Mouse (Mus musculus): ENCODE data around the gene Hexim1. TPM values are rescaled to one million over a fixed set of nuclear protein-coding genes. Genes with fewer than 3 reads are reported as not detected.

Gene Hexim1
- total RNA-seq, 4 experiments from 2014 or later, result 15.1 to 25.6 (median 18.7) TPM

DNA sequence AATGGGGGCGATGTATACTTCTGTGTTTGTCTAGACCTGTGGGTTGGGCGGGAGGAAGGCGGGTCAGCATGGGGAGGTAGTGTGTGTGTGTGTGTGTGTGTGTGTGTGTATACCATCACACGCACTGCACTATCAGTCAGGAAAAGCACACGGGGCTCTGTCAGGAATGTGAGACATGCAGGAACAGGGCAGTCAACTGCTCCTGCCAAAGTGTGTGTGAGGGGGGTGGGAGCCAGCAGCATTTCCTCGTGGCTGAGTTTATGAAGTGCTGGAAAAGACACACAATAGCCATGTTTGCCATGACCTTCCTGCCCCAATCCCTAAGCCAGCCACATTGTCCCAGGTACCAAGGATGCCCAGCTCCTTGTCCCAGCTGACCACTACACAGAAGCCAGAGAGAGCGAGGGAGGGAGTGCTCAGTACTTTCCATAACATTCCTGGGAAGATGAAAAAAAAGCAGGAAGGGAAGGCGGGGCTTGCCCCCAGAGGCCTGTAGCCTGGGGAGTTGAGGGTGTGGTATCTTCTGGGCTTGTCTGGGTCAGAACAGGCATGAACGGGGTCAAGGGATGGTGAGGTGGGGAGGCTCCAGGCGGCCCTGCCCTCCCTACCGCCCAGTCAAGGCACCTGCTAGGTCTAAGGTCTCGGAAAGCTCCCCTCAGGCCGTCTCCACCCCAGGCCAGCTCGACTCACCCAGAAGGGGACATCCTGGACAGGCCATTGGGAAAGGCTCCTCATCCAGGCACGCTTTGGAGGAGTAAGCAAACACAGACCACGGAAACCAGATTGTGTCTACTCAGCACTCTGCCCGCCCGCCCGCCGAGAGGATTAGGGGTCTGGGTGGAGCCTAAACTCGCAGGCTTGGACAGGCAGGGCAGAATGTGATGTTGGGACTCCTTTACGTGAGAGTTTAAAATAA lies 18.8 kb upstream of the Hexim1 start:
- peak in 1 of 2 experiments; percentile 10 for DNase-seq (ENCODE audit: low spot score in 2 of 2)

- DNase-seq (ENCODE audit: low spot score in 2 of 2), result no peak
Observed at GRCm38 (mm10) chr11:103098531-103099190, 17.4 kb upstream of the Hexim1 start.

GRCm38 (mm10) chr11:103099352-103099940 lies 16.6 kb upstream of the Hexim1 start:
- DNase-seq (ENCODE audit: low spot score in 2 of 2), result no peak

GRCm38 (mm10) chr11:103100361-103100760 lies 15.7 kb upstream of the Hexim1 start:
- DNase-seq (ENCODE audit: low spot score in 2 of 2), result no peak

DNA sequence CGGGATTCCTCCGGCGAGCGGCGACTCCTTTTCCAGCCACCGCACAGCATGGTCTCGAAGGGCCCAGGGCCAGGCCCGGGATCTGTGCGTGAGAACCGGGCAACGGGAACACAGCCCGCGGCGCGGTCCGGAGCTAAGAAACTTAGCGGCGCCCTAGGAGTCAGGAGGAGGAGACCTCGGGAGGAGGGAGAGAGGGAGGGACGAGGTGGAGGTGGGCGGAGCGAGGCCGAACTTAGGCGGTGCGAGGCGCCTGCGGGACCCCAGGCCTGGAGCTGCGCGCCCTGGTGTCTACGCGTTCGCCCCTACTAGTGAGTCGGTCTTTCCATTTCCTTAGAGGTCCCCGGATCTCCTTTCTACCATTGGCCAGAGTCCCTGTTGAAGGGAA lies 14.6 kb upstream of the Hexim1 start, which contains the start of the genes Plcd3 and Acbd4:
Gene Plcd3, minus strand, starts transcription at position 178 of the 385 bp plus-strand sequence.
Gene Acbd4, plus strand, starts transcription at position 202 of the 385 bp plus-strand sequence.
- peak; percentile 79 to 83 for DNase-seq (ENCODE audit: low spot score in 2 of 2)

- peak; percentile 69 to 70 for DNase-seq (ENCODE audit: low spot score in 2 of 2)
Observed at GRCm38 (mm10) chr11:103101866-103102501, 14.0 kb upstream of the Hexim1 start.

DNA sequence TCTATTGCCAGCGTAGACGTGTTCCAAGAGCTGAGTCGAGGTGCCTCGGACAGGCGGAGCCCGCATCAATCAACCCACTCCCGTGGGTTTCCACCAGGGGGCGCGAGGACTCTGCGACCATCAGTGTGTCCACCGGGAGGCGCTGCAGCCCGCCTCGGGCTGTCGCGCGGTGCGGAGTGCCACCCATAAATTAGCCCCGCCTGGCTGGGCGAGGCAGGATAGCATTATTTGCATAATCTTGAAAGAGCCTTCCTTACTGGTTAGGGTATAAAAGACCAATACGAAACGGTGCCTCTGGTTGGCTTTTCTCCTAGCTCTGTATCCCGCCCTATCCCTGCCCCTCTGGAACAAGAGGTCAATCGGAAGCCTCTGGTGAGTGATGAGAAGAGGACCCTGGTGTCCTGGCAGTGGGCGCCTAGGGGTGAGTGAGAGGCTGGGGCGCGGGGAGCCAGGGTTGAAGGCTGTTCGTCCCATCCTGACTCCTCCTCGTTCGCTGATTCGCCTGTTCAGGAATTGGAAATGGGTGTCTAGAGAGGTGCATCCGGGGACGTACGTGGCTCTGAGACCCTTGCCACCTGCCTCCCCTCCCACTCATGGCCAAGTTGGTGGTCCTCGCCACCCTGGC lies 13.2 kb upstream of the Hexim1 start:
- DNase-seq (ENCODE audit: low spot score in 2 of 2), result peak; percentile 96 to 97

- DNase-seq (ENCODE audit: low spot score in 2 of 2), result no peak
Observed at GRCm38 (mm10) chr11:103103621-103104020, 12.4 kb upstream of the Hexim1 start.

DNA sequence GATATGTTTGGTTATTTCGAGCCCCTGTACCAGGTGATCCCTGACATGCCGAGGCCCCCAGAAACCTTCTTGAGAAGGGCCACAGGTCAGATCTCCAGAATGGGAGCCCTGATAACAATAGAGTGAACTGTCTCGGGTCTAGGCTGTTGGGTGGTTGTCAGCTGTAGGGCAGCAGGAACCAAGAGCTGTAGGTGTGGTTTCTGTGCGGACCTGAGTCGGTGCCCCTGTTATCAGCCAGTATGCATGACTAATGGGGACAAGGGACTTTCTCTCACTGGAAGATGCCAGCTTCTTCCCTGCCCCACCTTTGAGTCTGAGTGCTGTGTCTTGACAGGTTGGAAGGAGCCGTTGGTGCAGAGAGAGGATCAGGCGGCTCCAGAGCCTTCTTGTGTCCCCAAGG lies 11.6 kb upstream of the Hexim1 start:
- no peak for DNase-seq (ENCODE audit: low spot score in 2 of 2)

- no peak for DNase-seq (ENCODE audit: low spot score in 2 of 2)
Observed at GRCm38 (mm10) chr11:103105180-103105725, 10.8 kb upstream of the Hexim1 start.

DNA sequence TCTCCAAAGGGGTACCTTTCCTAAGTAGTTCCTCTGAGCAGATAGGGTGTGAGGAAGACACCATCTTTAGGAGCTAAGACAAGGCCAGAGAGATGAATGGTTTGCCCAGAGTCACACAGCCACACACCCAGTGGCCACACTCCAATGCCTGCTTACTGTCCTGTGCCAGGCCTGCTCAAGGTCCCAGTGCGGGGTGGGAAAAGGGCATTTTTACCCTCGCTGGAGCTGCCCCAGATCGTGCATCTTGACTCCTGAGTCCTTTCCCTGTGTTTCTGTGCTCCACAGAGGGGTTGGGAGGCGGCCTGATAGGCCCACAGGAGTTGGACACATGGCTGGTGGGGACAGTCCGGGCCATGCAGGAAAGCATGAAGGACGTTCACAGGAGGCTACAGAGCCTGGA lies 10.2 kb upstream of the Hexim1 start:
- no peak for DNase-seq (ENCODE audit: low spot score in 2 of 2)

- DNase-seq (ENCODE audit: low spot score in 2 of 2), result no peak
Observed at GRCm38 (mm10) chr11:103106386-103106785, 9.6 kb upstream of the Hexim1 start.

DNA sequence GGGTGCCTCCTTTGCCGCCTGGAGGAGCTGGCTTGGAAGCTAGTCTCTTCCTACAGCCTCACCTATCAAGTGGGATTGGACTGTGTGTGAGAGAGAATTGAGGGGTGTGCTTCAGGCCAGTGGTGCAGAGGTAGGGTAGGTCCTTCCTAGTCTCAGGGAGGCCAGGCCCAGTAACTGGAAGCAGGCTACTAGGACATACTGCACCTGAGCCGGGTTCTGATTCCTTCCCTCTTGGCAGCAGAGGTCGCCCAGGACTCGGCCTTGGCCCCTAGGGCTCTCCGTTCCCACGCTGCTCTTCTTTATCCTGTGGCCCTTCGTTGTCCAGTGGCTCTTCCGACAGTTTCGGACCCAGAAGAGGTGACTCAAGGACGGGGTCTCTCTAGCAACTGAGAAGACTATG lies 4.7 kb upstream of the Hexim1 start:
- DNase-seq (ENCODE audit: low spot score in 2 of 2), result no peak

DNA sequence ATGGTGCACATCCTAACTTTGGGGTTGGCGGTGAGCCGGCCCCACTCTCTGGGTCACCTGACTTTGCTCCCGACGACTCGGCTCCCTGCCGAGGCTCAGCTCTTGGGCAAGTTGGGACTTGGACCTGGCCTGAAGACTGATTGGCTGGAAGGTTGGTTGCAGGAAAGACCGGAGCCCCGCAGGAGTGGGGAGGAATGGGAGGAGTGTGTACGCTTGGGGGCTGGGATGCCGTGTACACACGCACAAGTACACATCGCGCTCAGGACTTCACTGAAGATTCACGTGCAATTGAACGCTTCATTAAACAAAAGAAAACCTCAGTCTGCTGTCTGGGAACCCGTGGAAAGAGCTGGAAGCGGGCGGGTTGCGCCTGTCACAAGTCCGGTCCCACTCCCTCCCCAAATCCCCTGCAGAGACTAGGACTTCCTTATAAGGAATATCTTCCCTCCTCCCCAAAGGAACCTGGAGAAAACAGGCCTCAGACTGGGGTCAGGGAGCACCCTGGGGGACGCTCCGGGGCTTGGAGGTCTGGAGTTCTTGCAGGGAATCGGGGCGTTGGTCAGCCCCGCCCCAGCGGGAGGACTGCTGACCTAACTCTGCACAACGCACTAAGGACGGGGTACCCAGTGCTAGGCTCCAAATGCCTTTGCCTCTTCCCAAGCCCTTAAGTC lies 4.0 kb upstream of the Hexim1 start:
- peak; percentile 72 to 86 for DNase-seq (ENCODE audit: low spot score in 2 of 2)

- no peak for DNase-seq (ENCODE audit: low spot score in 2 of 2)
Observed at GRCm38 (mm10) chr11:103112552-103112912, 3.5 kb upstream of the Hexim1 start.

DNA sequence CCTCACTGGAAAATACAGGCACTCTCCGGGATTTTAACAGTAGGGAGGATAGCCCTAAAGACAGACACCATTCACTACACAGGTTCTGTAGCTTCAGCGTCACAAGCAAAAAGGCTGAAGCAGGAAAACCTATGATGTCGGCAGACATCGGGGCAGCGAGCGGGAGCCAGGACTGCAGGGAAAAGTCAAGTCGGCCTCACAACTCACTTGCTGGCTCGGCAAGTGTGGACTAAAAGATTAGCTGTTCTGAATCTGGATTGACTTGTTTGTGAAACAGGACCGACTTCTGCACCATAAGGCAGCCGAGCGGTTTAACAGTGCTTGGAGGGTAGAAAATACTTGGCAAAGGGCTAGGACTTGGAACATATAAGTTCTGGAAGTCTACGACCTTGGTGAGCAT lies 3.0 kb upstream of the Hexim1 start:
- no peak for DNase-seq (ENCODE audit: low spot score in 2 of 2)

DNA sequence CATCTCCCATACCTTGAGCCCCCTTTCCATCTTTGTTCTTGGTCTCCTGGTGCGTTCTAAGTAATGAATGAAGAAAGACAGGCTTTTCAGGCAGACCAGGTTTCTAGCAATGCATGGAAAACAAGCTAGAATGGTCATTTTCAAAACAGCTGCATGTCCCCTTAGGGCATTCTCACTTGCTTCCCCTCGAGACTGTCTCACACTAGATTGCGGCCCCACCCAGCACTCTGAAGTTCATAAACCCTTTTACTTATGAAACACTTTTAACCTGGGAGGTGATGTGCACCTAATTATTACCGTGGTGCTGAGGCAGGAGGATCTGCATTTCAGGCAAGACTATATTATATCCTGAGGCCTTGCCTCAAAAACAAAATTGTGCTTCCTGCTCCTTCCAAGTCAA lies 2.3 kb upstream of the Hexim1 start:
- no peak for DNase-seq (ENCODE audit: low spot score in 2 of 2)

DNA sequence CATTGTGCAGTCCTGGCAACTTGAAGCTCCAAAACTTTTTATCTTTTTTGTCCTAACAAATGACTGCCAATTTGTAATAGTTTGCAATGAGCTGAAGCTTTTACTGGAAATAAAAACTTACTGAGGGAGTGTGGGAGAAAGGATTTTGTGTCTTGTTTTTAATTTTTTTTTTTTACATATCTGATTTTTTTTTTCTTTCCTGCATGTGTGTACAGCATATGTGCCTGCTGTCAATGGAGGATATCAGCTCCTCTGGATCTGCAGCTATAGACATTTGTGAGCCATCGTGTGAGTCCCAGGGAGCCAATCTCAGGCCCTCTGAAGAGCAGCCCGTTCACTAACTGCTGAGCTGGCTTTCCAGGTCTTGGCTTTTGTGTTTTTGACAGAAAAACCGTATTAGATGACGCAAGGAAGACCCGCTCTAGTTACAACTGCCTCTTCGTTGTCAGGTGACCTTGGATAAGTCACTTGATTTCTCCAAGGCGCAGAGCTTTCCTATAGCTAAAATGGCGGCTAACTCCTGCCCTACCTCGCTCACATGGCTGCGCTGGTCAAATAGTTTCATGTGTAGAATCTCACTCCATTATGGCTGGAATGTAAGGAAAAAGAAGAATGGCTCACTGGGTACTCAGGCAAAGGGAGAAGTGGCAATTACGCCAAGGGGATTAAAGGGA lies 1.6 kb upstream of the Hexim1 start:
- no peak for DNase-seq (ENCODE audit: low spot score in 2 of 2)

DNA sequence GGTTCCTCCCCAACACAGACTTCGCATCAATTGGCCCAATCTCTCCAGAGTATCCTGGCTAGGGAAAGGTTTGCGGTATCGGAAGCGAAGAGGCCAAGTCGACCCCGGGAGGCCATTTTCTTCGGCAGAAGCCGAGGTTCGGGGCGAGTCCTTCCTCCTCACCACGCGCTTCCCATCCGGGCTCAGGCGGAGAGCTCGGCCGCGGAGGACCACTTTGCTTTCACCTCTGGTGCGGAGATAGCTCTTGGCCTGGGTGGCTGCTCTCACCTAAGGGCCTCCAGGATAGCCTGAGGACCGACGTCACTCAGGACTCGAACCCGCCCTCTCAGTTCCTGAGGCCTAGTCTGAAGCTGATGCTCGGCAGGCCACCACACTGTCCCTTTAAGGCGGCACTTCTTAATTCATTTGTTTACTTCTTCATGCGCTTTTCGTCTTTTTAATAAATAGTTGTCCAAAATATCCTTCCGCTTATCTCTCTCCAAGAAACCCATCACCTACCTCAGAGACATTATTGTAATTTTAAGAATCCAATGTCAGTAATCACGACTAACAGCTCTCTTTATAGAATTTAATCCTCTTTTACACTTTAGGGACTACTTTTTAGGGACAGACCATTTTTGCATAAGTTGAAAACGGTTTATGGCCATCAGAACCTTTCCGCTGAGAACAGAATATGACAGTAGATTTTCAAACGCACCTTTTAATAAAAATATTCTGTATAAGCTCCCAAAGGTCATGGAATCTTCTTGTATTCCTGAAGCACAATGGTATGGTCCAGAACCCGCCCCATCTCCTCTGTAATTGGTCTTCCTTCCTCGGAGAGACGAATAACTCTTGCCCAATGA lies 646 bp upstream of the Hexim1 start:
- peak; percentile 65 to 77 for DNase-seq (ENCODE audit: low spot score in 2 of 2)

Measured in gastrocnemius, adult 8-10 months (tissue).